Mouse (Mus musculus) forebrain, embryonic 14.5 days (tissue): ENCODE measurements around the gene Tex44. TPM values are rescaled to one million over a fixed set of nuclear protein-coding genes. Genes with fewer than 3 reads are reported as not detected.

ENCODE experiments used
- polyA plus RNA-seq: library from polyadenylated mRNA; unstranded; fragments of >200 nt; fragmentation: Nextera tagmentation; extraction: Ambion mirVana; gene quantifications from 2 replicates; pipeline ENCODE4 v1.2.1, GENCODE M21; 2014

Gene Tex44
- polyA plus RNA-seq, 1 experiment from 2014 or later = not detected

Other genes with a start within 250 kb of the Tex44 start
- gene B3gnt7, start 123.5 kb upstream of the Tex44 start, polyA plus RNA-seq = 3.9 and 4.1 TPM in 2 replicates
- 122 and 124 TPM in 2 replicates for gene Ncl, start 66.9 kb upstream of the Tex44 start, polyA plus RNA-seq
- not detected in 2 replicates for gene Nmur1, start 101 bp upstream of the Tex44 start, polyA plus RNA-seq
- gene Ptma, start 100.4 kb downstream of the Tex44 start, polyA plus RNA-seq = 2,309 and 2,480 TPM in 2 replicates
- 78.1 and 86.3 TPM in 2 replicates for gene Pde6d, start 156.3 kb downstream of the Tex44 start, polyA plus RNA-seq
- 61.7 and 65.4 TPM in 2 replicates for gene Cops7b, start 156.6 kb downstream of the Tex44 start, polyA plus RNA-seq
- 2.3 and 3.1 TPM in 2 replicates for gene Nppc, start 244.2 kb downstream of the Tex44 start, polyA plus RNA-seq